Mouse (Mus musculus) adrenal gland, postnatal 36 days (tissue): Measurements from ENCODE around the gene Hpca. TPM values are rescaled to one million over a fixed set of nuclear protein-coding genes. Genes with fewer than 3 reads are reported as not detected.

Experiments used
- total RNA-seq, 2 experiments: library from RNA; stranded (reverse); gene quantifications; 2 replicates each; pipeline ENCODE4 v1.2.3; 2021

The Hpca gene
- total RNA-seq, 2 experiments from 2014 or later, result 1.2 to 1.3 TPM

Other genes starting within 250 kb of the Hpca start
- 10 to 100 TPM in 1 of 2 experiments, 1 to 10 TPM in 1; 8.1 to 12.0 TPM for gene Trim62, start 238.5 kb downstream of the Hpca start, total RNA-seq
- 10 to 100 TPM; 51.6 to 70.4 TPM for gene Azin2, start 159.6 kb downstream of the Hpca start, total RNA-seq
- gene Ak2, start 130.1 kb downstream of the Hpca start, total RNA-seq, result 100 to 1,000 TPM; 131 to 134 TPM
- gene Rnf19b, start 63.8 kb downstream of the Hpca start, total RNA-seq, result 10 to 100 TPM; 41.1 to 45.6 TPM
- not detected for gene Tmem54, start 16.5 kb downstream of the Hpca start, total RNA-seq
- 1 to 10 TPM; 2.2 to 7.2 TPM for gene Fndc5, start 15.0 kb upstream of the Hpca start, total RNA-seq
- 10 to 100 TPM; 23.1 to 23.6 TPM for gene S100pbp, start 67.7 kb upstream of the Hpca start, total RNA-seq
- gene Yars, start 67.7 kb upstream of the Hpca start, total RNA-seq, result 100 to 1,000 TPM in 1 of 2 experiments, 10 to 100 TPM in 1; 95.2 to 102 TPM
- gene C77080, start 139.4 kb upstream of the Hpca start, total RNA-seq, result 10 to 100 TPM; 15.6 to 19.5 TPM
- under 1 TPM; 0.56 to 0.86 TPM for gene Sync, start 165.6 kb upstream of the Hpca start, total RNA-seq
- 100 to 1,000 TPM; 147 TPM for gene Rbbp4, start 213.3 kb upstream of the Hpca start, total RNA-seq
- gene Zbtb8os, start 213.7 kb upstream of the Hpca start, total RNA-seq, result 10 to 100 TPM; 47.3 to 61.4 TPM